Mouse (Mus musculus) right cerebral cortex, adult 18-20 months (tissue): ENCODE data around the gene Gm10073.
"Not testable (repeated sequence)": the region's sequence is repeated elsewhere in the genome, so short reads cannot be mapped to it uniquely, and the experiment has no call there.

ENCODE experiments used
- DNase-seq: peaks from one replicate; pipeline ENCODE4 v3.0.0; 2022; ENCODE audit warnings: mixed read lengths

Gene Gm10073

GRCm38 (mm10) chr8:106597067-106597466 is 23.8 kb upstream of the Gm10073 start:
- no peak for DNase-seq

GRCm38 (mm10) chr8:106595623-106596022 is 22.4 kb upstream of the Gm10073 start:
- DNase-seq = not testable (repeated sequence)

- no peak for DNase-seq
Observed at GRCm38 (mm10) chr8:106592458-106592857, 19.2 kb upstream of the Gm10073 start.

GRCm38 (mm10) chr8:106588443-106589431 is 15.5 kb upstream of the Gm10073 start:
- DNase-seq = no peak

- no peak for DNase-seq
Observed at GRCm38 (mm10) chr8:106586896-106587295, 13.6 kb upstream of the Gm10073 start.

- no peak for DNase-seq
Observed at GRCm38 (mm10) chr8:106585671-106586037, 12.4 kb upstream of the Gm10073 start.

- no peak for DNase-seq
Observed at GRCm38 (mm10) chr8:106584942-106585670, 11.8 kb upstream of the Gm10073 start.

GRCm38 (mm10) chr8:106581344-106582088 is 8.3 kb upstream of the Gm10073 start:
- DNase-seq = no peak

- DNase-seq = no peak
Observed at GRCm38 (mm10) chr8:106579510-106579909, 6.2 kb upstream of the Gm10073 start.

GRCm38 (mm10) chr8:106576849-106577555 is 3.7 kb upstream of the Gm10073 start:
- DNase-seq = no peak

GRCm38 (mm10) chr8:106574283-106574682 is 1.0 kb upstream of the Gm10073 start:
- no peak for DNase-seq

GRCm38 (mm10) chr8:106572175-106572574 is 1.1 kb downstream of the Gm10073 start:
- DNase-seq = not testable (repeated sequence)

GRCm38 (mm10) chr8:106571551-106572172 is 1.6 kb downstream of the Gm10073 start:
- no peak for DNase-seq

GRCm38 (mm10) chr8:106570386-106570785 is 2.9 kb downstream of the Gm10073 start:
- no peak for DNase-seq

GRCm38 (mm10) chr8:106569006-106569405 is 4.3 kb downstream of the Gm10073 start:
- DNase-seq = no peak

GRCm38 (mm10) chr8:106563691-106564182 is 9.5 kb downstream of the Gm10073 start:
- DNase-seq = no peak

- peak; percentile 10 for DNase-seq
Observed at GRCm38 (mm10) chr8:106561097-106561865, 12.0 kb downstream of the Gm10073 start.

- DNase-seq = no peak
Observed at GRCm38 (mm10) chr8:106559844-106560243, 13.4 kb downstream of the Gm10073 start.

- no peak for DNase-seq
Observed at GRCm38 (mm10) chr8:106556068-106556645, 17.1 kb downstream of the Gm10073 start.

- no peak for DNase-seq
Observed at GRCm38 (mm10) chr8:106554011-106554410, 19.2 kb downstream of the Gm10073 start.
